Mouse (Mus musculus) heart, embryonic 15.5 days (tissue): ENCODE results near the gene Myo19. TPM values are rescaled to one million over a fixed set of nuclear protein-coding genes. Genes with fewer than 3 reads are reported as not detected.

Source experiments
- ATAC-seq: fragments of 200-750 bp; cut with Nextera tagmentation; replicated peaks from 2 replicates; pipeline ENCODE4 v1.8.0; 2017; ENCODE audit warnings: low read depth, moderate TSS enrichment; ENCODE audit not compliant: insufficient number of reproducible peaks, insufficient read depth, low FRiP score
- H3K27ac ChIP-seq: fragments of 300-500 bp; sonication (generic); 2 replicates; pipeline ENCODE4 v1.5.1; 2015; ENCODE audit warnings: mild to moderate bottlenecking, inconsistent platforms
- H3K27me3 ChIP-seq: fragments of 300-500 bp; sonication (generic); 2 replicates; pipeline ENCODE4 v1.6.1; 2015; ENCODE audit warnings: inconsistent platforms
- H3K36me3 ChIP-seq: fragments of 300-500 bp; sonication (generic); 2 replicates; pipeline ENCODE4 v1.6.1; 2015; ENCODE audit warnings: mild to moderate bottlenecking, inconsistent platforms
- H3K4me1 ChIP-seq: fragments of 300-500 bp; sonication (generic); replicated peaks from 2 replicates; pipeline ENCODE4 v1.6.1; 2015; ENCODE audit warnings: inconsistent platforms
- H3K4me2 ChIP-seq: fragments of 300-500 bp; sonication (generic); 2 replicates; pipeline ENCODE4 v1.6.1; 2015; ENCODE audit warnings: inconsistent platforms, mild to moderate bottlenecking, moderate library complexity
- H3K4me3 ChIP-seq: fragments of 300-500 bp; sonication (generic); 2 replicates; pipeline ENCODE4 v1.5.1; 2015; ENCODE audit warnings: mild to moderate bottlenecking, inconsistent platforms
- H3K9ac ChIP-seq: fragments of 300-500 bp; sonication (generic); 2 replicates; pipeline ENCODE4 v1.6.1; 2015; ENCODE audit warnings: mild to moderate bottlenecking, inconsistent platforms
- H3K9me3 ChIP-seq: fragments of 300-500 bp; sonication (generic); replicated peaks from 2 replicates; pipeline ENCODE4 v1.6.1; 2016; ENCODE audit warnings: inconsistent platforms
- WGBS: fragments of 180-500 bp; shearing (Covaris S2); methylation state at CpG from one replicate; pipeline ENCODE4 v1.1.7; 2015; ENCODE audit warnings: mixed read lengths; 5-methylcytosine and 5-hydroxymethylcytosine counted together
- polyA plus RNA-seq: library from polyadenylated mRNA; unstranded; fragments of >200 nt; fragmentation: Nextera tagmentation; extraction: Ambion mirVana; gene quantifications from 2 replicates; pipeline ENCODE4 v1.2.1, GENCODE M21; 2015

Myo19 gene
- 5.4 and 6.7 TPM in 2 replicates for polyA plus RNA-seq

DNA sequence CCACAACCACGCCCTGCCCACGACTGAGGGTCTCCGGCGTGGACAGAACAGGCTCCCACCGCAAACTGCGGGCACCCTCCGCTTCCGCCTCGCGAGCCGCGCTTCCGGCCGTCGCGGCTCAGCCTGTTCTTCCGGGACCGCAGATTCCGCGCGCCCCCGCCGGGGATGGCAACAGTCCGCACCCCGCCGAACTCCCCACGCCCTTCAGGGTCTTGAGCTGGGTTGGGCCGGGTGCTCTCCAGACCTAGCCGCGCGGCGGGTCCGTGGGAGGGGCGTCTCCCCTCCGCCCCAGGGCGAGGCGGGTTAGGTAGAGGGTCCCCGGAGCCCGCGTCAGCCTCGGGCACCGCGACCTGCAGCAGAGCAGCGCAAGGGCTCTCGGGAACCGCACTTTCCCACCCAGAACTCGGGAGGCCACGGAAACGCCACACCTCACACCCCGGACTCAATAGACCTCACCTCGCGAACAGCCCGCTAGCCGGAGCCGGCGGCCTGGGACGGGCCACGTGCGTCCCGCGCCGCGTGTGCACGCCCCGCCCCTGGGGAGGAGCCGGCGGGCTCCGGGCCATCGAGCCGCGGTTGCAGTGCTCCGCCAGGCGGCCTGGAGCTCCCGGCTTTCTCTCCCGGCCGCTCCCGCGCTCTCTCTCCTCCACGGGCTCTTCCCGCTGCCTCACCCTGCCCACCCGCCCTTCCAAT is at the start of gene Myo19, which contains the start of gene Pigw:
Gene Myo19 (plus strand): TSS at position 377 of the 693 bp plus-strand sequence.
Gene Pigw (minus strand): TSS at position 514 of the 693 bp plus-strand sequence.
- Histone ChIP-seq H3K9ac (peak within 1 kb of the TSS; percentile 85), H3K4me3 (peak within 1 kb of the TSS; percentile 97), H3K27ac (peak within 1 kb of the TSS; percentile 97), H3K4me2 (peak within 1 kb of the TSS; percentile 98), H3K9me3 (no peaks in the 10 kb centered on the region), H3K36me3 (peaks cover 19% of the 10 kb centered on the region), H3K4me1 (peaks cover 17% of the 10 kb centered on the region), H3K27me3 (no peaks in the 10 kb centered on the region)
- under 1% methylated on average over 76 of the region's 81 CpGs for WGBS
- ATAC-seq: peak; percentile 95

DNA sequence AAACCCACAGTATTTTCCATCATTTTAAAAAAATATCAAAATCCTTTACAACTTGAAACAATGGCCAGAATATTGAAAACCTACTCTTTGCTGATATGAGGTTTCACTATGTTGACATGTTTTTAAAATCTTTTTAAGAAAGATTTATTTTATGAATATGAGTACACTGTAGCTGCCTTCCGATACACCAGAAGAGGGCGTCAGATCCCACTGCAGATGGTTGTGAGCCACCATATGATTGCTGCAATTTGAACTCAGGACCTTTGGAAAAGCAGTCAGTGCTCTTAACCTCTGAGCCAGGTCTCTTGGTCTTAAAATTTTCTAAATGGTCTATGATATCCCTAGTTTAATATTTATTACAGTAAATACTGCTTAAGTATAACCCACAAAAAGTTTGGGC is 40.6 kb upstream of the Myo19 start:
- Histone ChIP-seq H3K27ac (no peak overlapping the region), H3K36me3 (peaks cover 81% of the 10 kb centered on the region), H3K27me3 (no peaks in the 10 kb centered on the region), H3K9ac (no peak overlapping the region), H3K9me3 (no peaks in the 10 kb centered on the region), H3K4me2 (no peak overlapping the region), H3K4me3 (no peak overlapping the region), H3K4me1 (no peaks in the 10 kb centered on the region)
- WGBS: 92% methylated on average over 2 of the region's 2 CpGs
- no peak for ATAC-seq

DNA sequence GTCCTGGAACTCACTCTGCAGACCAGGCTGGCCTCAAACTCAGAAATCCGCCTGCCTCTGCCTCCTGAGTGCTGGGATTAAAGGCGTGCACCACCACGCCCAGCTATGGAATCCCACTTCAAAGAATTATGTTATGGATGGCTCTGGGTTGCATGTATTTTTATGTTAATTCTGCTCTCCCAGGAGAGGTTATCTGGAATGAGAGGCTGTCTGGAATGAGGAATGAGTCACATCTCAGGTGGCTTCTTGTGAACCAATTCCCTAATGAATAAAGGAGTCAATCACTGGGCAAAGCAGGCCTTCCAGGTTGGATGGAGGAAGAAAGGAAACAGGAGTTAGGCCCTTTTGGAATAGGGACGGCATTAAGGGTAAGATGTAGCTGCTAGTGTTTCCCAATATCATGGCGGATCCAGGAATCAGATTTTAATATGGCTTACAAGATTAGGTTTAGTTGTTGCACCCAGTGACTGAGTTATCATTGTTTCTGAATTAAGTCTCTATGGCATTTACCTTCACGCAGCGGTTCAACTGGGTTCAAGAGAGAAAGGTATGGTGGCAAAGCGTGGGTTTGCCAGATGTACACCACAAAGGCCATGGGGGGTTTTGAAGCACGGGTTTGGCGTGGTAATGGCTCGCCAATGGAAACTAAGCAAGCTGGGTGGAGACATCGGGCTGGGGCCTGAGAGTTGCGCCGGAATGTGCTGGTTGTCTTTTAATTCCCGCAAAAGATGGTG is 33.0 kb upstream of the Myo19 start:
- peaks cover 71% of the 10 kb centered on the region for H3K36me3 ChIP-seq
- no peaks in the 10 kb centered on the region for H3K27me3 ChIP-seq
- no peak overlapping the region for H3K27ac ChIP-seq
- ATAC-seq: no peak
- 95% methylated on average over 15 of the region's 15 CpGs for WGBS
- no peak overlapping the region for H3K9ac ChIP-seq
- H3K4me2 ChIP-seq: no peak overlapping the region
- H3K4me1 ChIP-seq: no peaks in the 10 kb centered on the region
- no peak overlapping the region for H3K4me3 ChIP-seq
- no peaks in the 10 kb centered on the region for H3K9me3 ChIP-seq

GRCm38 (mm10) chr11:84847475-84848090 is 32.4 kb upstream of the Myo19 start:
- 82% methylated on average over 7 of the region's 7 CpGs for WGBS
- H3K36me3 ChIP-seq: peaks cover 74% of the 10 kb centered on the region
- no peak for ATAC-seq

DNA sequence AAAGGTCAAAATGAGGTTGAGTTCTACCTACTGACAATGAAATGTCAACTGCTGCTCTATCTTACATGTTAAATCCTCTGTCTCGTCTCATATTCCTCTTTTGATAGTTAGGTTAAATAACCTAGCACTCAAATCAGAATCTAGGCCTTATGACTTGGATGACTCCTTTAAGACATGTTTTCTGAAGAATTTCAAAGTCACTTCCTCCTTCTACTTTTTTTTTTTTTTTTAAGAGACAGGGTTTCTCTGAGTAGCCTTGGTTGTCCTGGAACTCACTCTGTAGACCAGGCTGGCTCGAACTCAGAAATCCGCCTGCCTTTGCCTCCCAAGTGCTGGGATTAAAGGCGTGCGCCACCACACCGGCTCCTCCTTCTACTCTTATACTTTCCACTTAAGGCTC is 24.7 kb upstream of the Myo19 start:
- Histone ChIP-seq H3K27ac (no peak overlapping the region), H3K9me3 (no peaks in the 10 kb centered on the region), H3K4me3 (no peak overlapping the region), H3K4me2 (no peak overlapping the region), H3K36me3 (peaks cover 62% of the 10 kb centered on the region), H3K4me1 (no peaks in the 10 kb centered on the region), H3K27me3 (no peaks in the 10 kb centered on the region), H3K9ac (no peak overlapping the region)
- 90% methylated on average over 6 of the region's 6 CpGs for WGBS
- no peak for ATAC-seq

More at GRCm38 (mm10) chr11:84847475-84848090, 32.4 kb upstream of the Myo19 start:
- no peak overlapping the region for H3K4me3 ChIP-seq
- no peaks in the 10 kb centered on the region for H3K9me3 ChIP-seq
- H3K9ac ChIP-seq: no peak overlapping the region
- no peak overlapping the region for H3K4me2 ChIP-seq
- no peak overlapping the region for H3K27ac ChIP-seq
- H3K4me1 ChIP-seq: no peaks in the 10 kb centered on the region
- H3K27me3 ChIP-seq: no peaks in the 10 kb centered on the region

DNA sequence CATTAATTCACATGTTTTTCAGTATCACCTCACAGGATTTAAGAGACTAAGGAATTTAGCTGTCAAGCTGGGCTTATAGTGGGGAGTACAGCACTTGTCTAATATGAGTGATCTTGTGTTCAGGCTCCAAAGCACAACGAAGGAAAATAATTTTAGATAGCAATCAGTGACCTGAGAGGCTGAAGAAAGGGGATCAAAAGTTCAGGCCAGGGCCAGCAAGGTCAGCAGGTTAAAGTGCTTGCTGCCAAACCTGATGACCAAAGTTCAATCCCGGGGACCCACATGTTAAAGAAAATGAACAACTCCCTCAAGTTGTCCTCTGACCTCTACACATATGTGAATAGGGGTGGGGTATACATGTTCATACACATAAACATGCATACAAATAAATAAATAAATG is 14.7 kb upstream of the Myo19 start:
- H3K4me1 ChIP-seq: peaks cover 22% of the 10 kb centered on the region
- peaks cover 17% of the 10 kb centered on the region for H3K36me3 ChIP-seq
- no peak overlapping the region for H3K9ac ChIP-seq
- H3K4me3 ChIP-seq: no peak overlapping the region
- H3K27me3 ChIP-seq: no peaks in the 10 kb centered on the region
- H3K4me2 ChIP-seq: no peak overlapping the region
- no peaks in the 10 kb centered on the region for H3K9me3 ChIP-seq
- 46% methylated on average over 2 of the region's 2 CpGs for WGBS
- no peak for ATAC-seq
- no peak overlapping the region for H3K27ac ChIP-seq

- ATAC-seq: no peak
- no peak overlapping the region for H3K9ac ChIP-seq
- no peaks in the 10 kb centered on the region for H3K9me3 ChIP-seq
- no peak overlapping the region for H3K4me3 ChIP-seq
- 0 out of 2 replicates have a peak, but pooled peaks cover 6% of the 10 kb centered on the region for H3K36me3 ChIP-seq
- H3K27me3 ChIP-seq: no peaks in the 10 kb centered on the region
- 84% methylated on average over 2 of the region's 2 CpGs for WGBS
- peaks cover 26% of the 10 kb centered on the region for H3K4me1 ChIP-seq
- H3K27ac ChIP-seq: no peak overlapping the region
- no peak overlapping the region for H3K4me2 ChIP-seq
These were observed 12.4 kb upstream of the Myo19 start for GRCm38 (mm10) chr11:84867586-84867985.

GRCm38 (mm10) chr11:84868786-84869259 is 11.1 kb upstream of the Myo19 start:
- Histone ChIP-seq H3K9me3 (no peaks in the 10 kb centered on the region), H3K4me1 (peaks cover 26% of the 10 kb centered on the region), H3K27ac (peak overlapping the region; percentile 100), H3K4me2 (peak overlapping the region; percentile 81), H3K36me3 (0 out of 2 replicates have a peak, but pooled peaks cover 6% of the 10 kb centered on the region), H3K9ac (peak overlapping the region; percentile 89), H3K4me3 (peak overlapping the region; percentile 84), H3K27me3 (no peaks in the 10 kb centered on the region)
- ATAC-seq: no peak
- 4% methylated on average over 7 of the region's 7 CpGs for WGBS

DNA sequence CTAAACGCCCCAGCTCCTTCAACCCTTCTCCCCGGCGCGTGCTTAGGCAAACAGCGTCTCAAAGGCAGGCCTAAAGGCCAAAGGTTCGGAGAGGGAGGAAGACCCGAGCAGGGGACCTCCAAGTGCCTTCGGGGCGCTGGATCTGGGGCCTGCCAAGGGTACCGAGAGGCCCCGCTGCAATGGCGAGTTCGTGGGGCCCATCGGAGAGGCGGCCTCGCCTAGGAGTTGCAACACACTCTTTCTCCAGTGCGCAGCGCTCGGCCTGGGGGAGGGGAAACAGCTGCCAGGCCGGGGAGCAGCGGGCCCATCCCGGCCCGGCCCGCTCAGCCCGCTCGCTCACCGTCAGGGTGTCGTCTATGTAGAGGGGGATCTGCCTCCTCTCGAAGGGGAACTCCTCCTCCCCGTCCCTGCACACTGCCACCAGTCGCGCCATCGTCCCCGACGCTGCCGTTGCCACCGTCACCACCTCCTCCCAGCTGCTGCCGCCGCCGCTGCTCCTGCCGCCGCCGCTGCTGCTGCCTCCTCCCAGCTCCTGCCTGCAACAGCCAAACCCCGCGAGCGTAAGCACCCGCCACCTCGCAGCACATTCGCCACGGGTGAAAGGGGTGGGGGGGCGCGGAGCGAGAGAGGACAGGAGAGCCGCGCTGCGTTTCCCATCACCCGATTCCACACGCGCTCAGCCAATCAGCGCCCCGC is 10.3 kb upstream of the Myo19 start:
- Histone ChIP-seq H3K27me3 (no peaks in the 10 kb centered on the region), H3K4me3 (peak overlapping the region; percentile 84), H3K4me1 (peaks cover 26% of the 10 kb centered on the region), H3K9ac (peak overlapping the region; percentile 89), H3K27ac (peak overlapping the region; percentile 100), H3K36me3 (0 out of 2 replicates have a peak, but pooled peaks cover 6% of the 10 kb centered on the region), H3K9me3 (no peaks in the 10 kb centered on the region), H3K4me2 (peak overlapping the region; percentile 81)
- peak; percentile 82 for ATAC-seq
- under 1% methylated on average over 58 of the region's 61 CpGs for WGBS

GRCm38 (mm10) chr11:84870337-84871043 is 9.5 kb upstream of the Myo19 start, which contains the start of gene Ggnbp2:
Gene Ggnbp2 (minus strand): TSS chr11:84870817.
- Histone ChIP-seq H3K4me2 (peak within 1 kb of the TSS; percentile 81), H3K36me3 (0 out of 2 replicates have a peak, but pooled peaks cover 6% of the 10 kb centered on the region), H3K9me3 (no peaks in the 10 kb centered on the region), H3K9ac (peak within 1 kb of the TSS; percentile 96), H3K27ac (peak within 1 kb of the TSS; percentile 100), H3K27me3 (no peaks in the 10 kb centered on the region), H3K4me1 (peaks cover 23% of the 10 kb centered on the region), H3K4me3 (peak within 1 kb of the TSS; percentile 84)
- ATAC-seq: peak; percentile 88
- under 1% methylated on average over 43 of the region's 62 CpGs for whole genome bisulfite sequencing
